Comparison of ENCODE assay signal across 9 mouse cellular contexts in genomic region chr11:116814884-116815415, GRCm38 (mm10). TPM values are rescaled to one million over a fixed set of nuclear protein-coding genes. Genes with fewer than 3 reads are reported as not detected.
A peak's percentile ranks its signal among the peaks of the same experiment; 100 is the strongest.
DNase-seq lines count a peak whose midpoint lies in the region; ATAC-seq lines count a peak whose summit lies in the region.
"Had no signal": no experiment of that assay in that cellular context is flagged by ENCODE, and none has a peak within 500 bp of the region (broad histone marks: within the 10 kb centered on the region; RNA-seq: fewer than 3 reads in every experiment).

No protein-coding gene starts in this region.

- no peak overlapping the region; the same call in 1 of the 2 replicates for H3K9ac ChIP-seq in kidney, embryonic 14.5 days (ENCODE audit: low read depth, low read length)
- peak overlapping the region; percentile 61 for H3K9ac ChIP-seq in hindbrain, embryonic 13.5 days
- peak overlapping the region; percentile 52 for H3K9ac ChIP-seq in midbrain, embryonic 16.5 days (ENCODE audit: low read depth, low read length)

- peaks cover 4% of the 10 kb centered on the region; the same call in 1 of the 2 replicates for H3K36me3 ChIP-seq in kidney, embryonic 14.5 days (ENCODE audit: control insufficient read depth, insufficient read depth, low read length)
- no peaks in the 10 kb centered on the region for H3K36me3 ChIP-seq in embryonic facial prominence, embryonic 10.5 days (replicated peaks)
- H3K36me3 ChIP-seq in hindbrain, embryonic 13.5 days, result no peaks in the 10 kb centered on the region
- no peaks in the 10 kb centered on the region for H3K36me3 ChIP-seq in midbrain, embryonic 16.5 days (ENCODE audit: control insufficient read depth, insufficient read depth, low read length)

- H3K4me3 ChIP-seq in kidney, embryonic 14.5 days (ENCODE audit: low read length), result no peak overlapping the region
- peak overlapping the region; percentile 37 for H3K4me3 ChIP-seq in embryonic facial prominence, embryonic 10.5 days
- no peak overlapping the region for H3K4me3 ChIP-seq in hindbrain, embryonic 13.5 days
- no peak overlapping the region for H3K4me3 ChIP-seq in midbrain, embryonic 16.5 days (ENCODE audit: low read depth, low read length)

- no peak for ATAC-seq in kidney, embryonic 14.5 days (ENCODE audit: low FRiP score, low TSS enrichment)
- no peak for ATAC-seq in hindbrain, embryonic 13.5 days (ENCODE audit: low FRiP score)
- no peak for ATAC-seq in midbrain, embryonic 16.5 days

- DNase-seq in kidney, adult 18-20 months, result no peak
- DNase-seq in embryonic facial prominence, embryonic 10.5 days (ENCODE audit: low spot score), result no peak
- DNase-seq in adrenal gland, postnatal 14 days, result no peak
- no peak for DNase-seq in retina, postnatal 1 day
- no peak for DNase-seq in cerebellum, adult 11 months
- DNase-seq: cerebellum, postnatal 36 days had no signal

- peak overlapping the region; percentile 89 for H3K27ac ChIP-seq in kidney, embryonic 14.5 days (ENCODE audit: low read depth, low read length)
- peak overlapping the region; percentile 83 for H3K27ac ChIP-seq in embryonic facial prominence, embryonic 10.5 days (replicated peaks)
- H3K27ac ChIP-seq in hindbrain, embryonic 13.5 days, result peak overlapping the region; percentile 100
- H3K27ac ChIP-seq in midbrain, embryonic 16.5 days (ENCODE audit: low read length), result peak overlapping the region; percentile 96

- H3K4me1 ChIP-seq in kidney, embryonic 14.5 days (ENCODE audit: control insufficient read depth, insufficient read depth, low read length), result peaks cover 44% of the 10 kb centered on the region
- peaks cover 88% of the 10 kb centered on the region for H3K4me1 ChIP-seq in embryonic facial prominence, embryonic 10.5 days
- H3K4me1 ChIP-seq in hindbrain, embryonic 13.5 days (replicated peaks), result peaks cover 85% of the 10 kb centered on the region
- peaks cover 48% of the 10 kb centered on the region for H3K4me1 ChIP-seq in midbrain, embryonic 16.5 days (ENCODE audit: control insufficient read depth, insufficient read depth, low read length)

- 24% methylated on average over 7 of the region's 7 CpGs for WGBS in kidney, embryonic 14.5 days
- WGBS in embryonic facial prominence, embryonic 10.5 days, result 26% methylated on average over 7 of the region's 7 CpGs
- WGBS in hindbrain, embryonic 13.5 days, result 18% methylated on average over 7 of the region's 7 CpGs
- WGBS in midbrain, embryonic 16.5 days, result 23% methylated on average over 7 of the region's 7 CpGs

- no peak overlapping the region for H3K4me2 ChIP-seq in kidney, embryonic 14.5 days (replicated peaks; ENCODE audit: low read depth, low read length)
- H3K4me2 ChIP-seq in hindbrain, embryonic 13.5 days, result peak overlapping the region; percentile 32; the same call in 1 of the 2 replicates
- no peak overlapping the region; the same call in 1 of the 2 replicates for H3K4me2 ChIP-seq in midbrain, embryonic 16.5 days (ENCODE audit: low read length)

- H3K27me3 ChIP-seq in kidney, embryonic 14.5 days (ENCODE audit: control insufficient read depth, insufficient read depth, low read length), result no peaks in the 10 kb centered on the region
- 0 out of 2 replicates have a peak, but pooled peaks cover 19% of the 10 kb centered on the region for H3K27me3 ChIP-seq in embryonic facial prominence, embryonic 10.5 days (replicated peaks; ENCODE audit: low read depth, poor library complexity, severe bottlenecking)
- H3K27me3 ChIP-seq in hindbrain, embryonic 13.5 days, result no peaks in the 10 kb centered on the region
- no peaks in the 10 kb centered on the region for H3K27me3 ChIP-seq in midbrain, embryonic 16.5 days (ENCODE audit: control insufficient read depth, insufficient read depth, low read depth, low read length)

- H3K9me3 ChIP-seq in kidney, embryonic 14.5 days (ENCODE audit: control insufficient read depth, low read length), result no peaks in the 10 kb centered on the region
- H3K9me3 ChIP-seq in embryonic facial prominence, embryonic 10.5 days, result no peaks in the 10 kb centered on the region
- H3K9me3 ChIP-seq in hindbrain, embryonic 13.5 days, result no peaks in the 10 kb centered on the region
- no peaks in the 10 kb centered on the region for H3K9me3 ChIP-seq in midbrain, embryonic 16.5 days (replicated peaks; ENCODE audit: control insufficient read depth, low read length, poor library complexity, severe bottlenecking)

RNA-seq across cellular contexts. Expression of gene Mxra7, which starts 12.9 kb away (rescaled TPM):
- polyA plus RNA-seq in kidney, embryonic 14.5 days (2014; fragmentation: Nextera tagmentation; extraction: Ambion mirVana), result 11.1 and 16.0 TPM in 2 replicates
- 18.1 and 23.2 TPM in 2 replicates for polyA plus RNA-seq in embryonic facial prominence, embryonic 10.5 days (2016; fragmentation: Nextera tagmentation; extraction: Ambion mirVana)
- 62.6 and 67.2 TPM in 2 replicates for polyA plus RNA-seq in hindbrain, embryonic 13.5 days (2015; fragmentation: Nextera tagmentation; extraction: Ambion mirVana)
- 21.8 and 22.6 TPM in 2 replicates for polyA plus RNA-seq in midbrain, embryonic 16.5 days (2015; fragmentation: Nextera tagmentation; extraction: Ambion mirVana)
- 28.6 and 32.8 TPM in 2 replicates for total RNA-seq in adrenal gland, postnatal 14 days (2021)

RNA-seq across cellular contexts. Expression of gene Mettl23, which starts 28.1 kb away (rescaled TPM):
- polyA plus RNA-seq in kidney, embryonic 14.5 days (2014; fragmentation: Nextera tagmentation; extraction: Ambion mirVana), result 56.5 and 64.6 TPM in 2 replicates
- polyA plus RNA-seq in embryonic facial prominence, embryonic 10.5 days (2016; fragmentation: Nextera tagmentation; extraction: Ambion mirVana), result 56.9 and 58.1 TPM in 2 replicates
- polyA plus RNA-seq in hindbrain, embryonic 13.5 days (2015; fragmentation: Nextera tagmentation; extraction: Ambion mirVana), result 79.3 and 83.2 TPM in 2 replicates
- 65.2 and 67.4 TPM in 2 replicates for polyA plus RNA-seq in midbrain, embryonic 16.5 days (2015; fragmentation: Nextera tagmentation; extraction: Ambion mirVana)
- 31.1 and 34.4 TPM in 2 replicates for total RNA-seq in adrenal gland, postnatal 14 days (2021)

RNA-seq across cellular contexts. Expression of gene Jmjd6, which starts 28.3 kb away (rescaled TPM):
- polyA plus RNA-seq in kidney, embryonic 14.5 days (2014; fragmentation: Nextera tagmentation; extraction: Ambion mirVana), result 68.6 and 72.7 TPM in 2 replicates
- polyA plus RNA-seq in embryonic facial prominence, embryonic 10.5 days (2016; fragmentation: Nextera tagmentation; extraction: Ambion mirVana), result 88.3 and 97.5 TPM in 2 replicates
- polyA plus RNA-seq in hindbrain, embryonic 13.5 days (2015; fragmentation: Nextera tagmentation; extraction: Ambion mirVana), result 70.4 and 74.7 TPM in 2 replicates
- polyA plus RNA-seq in midbrain, embryonic 16.5 days (2015; fragmentation: Nextera tagmentation; extraction: Ambion mirVana), result 66.3 and 73.0 TPM in 2 replicates
- total RNA-seq in adrenal gland, postnatal 14 days (2021), result 40.2 and 40.7 TPM in 2 replicates

RNA-seq across cellular contexts. Expression of gene Mfsd11, which starts 37.3 kb away (rescaled TPM):
- polyA plus RNA-seq in kidney, embryonic 14.5 days (2014; fragmentation: Nextera tagmentation; extraction: Ambion mirVana), result 24.9 and 35.0 TPM in 2 replicates
- 23.8 and 26.8 TPM in 2 replicates for polyA plus RNA-seq in embryonic facial prominence, embryonic 10.5 days (2016; fragmentation: Nextera tagmentation; extraction: Ambion mirVana)
- polyA plus RNA-seq in hindbrain, embryonic 13.5 days (2015; fragmentation: Nextera tagmentation; extraction: Ambion mirVana), result 48.0 and 53.9 TPM in 2 replicates
- polyA plus RNA-seq in midbrain, embryonic 16.5 days (2015; fragmentation: Nextera tagmentation; extraction: Ambion mirVana), result 56.1 and 56.2 TPM in 2 replicates
- total RNA-seq in adrenal gland, postnatal 14 days (2021), result 29.1 and 32.6 TPM in 2 replicates

RNA-seq across cellular contexts. Expression of gene Srsf2, which starts 37.9 kb away (rescaled TPM):
- 981 and 1,041 TPM in 2 replicates for polyA plus RNA-seq in kidney, embryonic 14.5 days (2014; fragmentation: Nextera tagmentation; extraction: Ambion mirVana)
- 890 and 902 TPM in 2 replicates for polyA plus RNA-seq in embryonic facial prominence, embryonic 10.5 days (2016; fragmentation: Nextera tagmentation; extraction: Ambion mirVana)
- 588 and 607 TPM in 2 replicates for polyA plus RNA-seq in hindbrain, embryonic 13.5 days (2015; fragmentation: Nextera tagmentation; extraction: Ambion mirVana)
- 549 and 567 TPM in 2 replicates for polyA plus RNA-seq in midbrain, embryonic 16.5 days (2015; fragmentation: Nextera tagmentation; extraction: Ambion mirVana)
- 244 and 250 TPM in 2 replicates for total RNA-seq in adrenal gland, postnatal 14 days (2021)
